Mouse (Mus musculus): ENCODE measurements around the gene Olfr1000.
"Not testable (repeated sequence)": the region's sequence is repeated elsewhere in the genome, so short reads cannot be mapped to it uniquely, and the experiment has no call there.

Gene Olfr1000

DNA sequence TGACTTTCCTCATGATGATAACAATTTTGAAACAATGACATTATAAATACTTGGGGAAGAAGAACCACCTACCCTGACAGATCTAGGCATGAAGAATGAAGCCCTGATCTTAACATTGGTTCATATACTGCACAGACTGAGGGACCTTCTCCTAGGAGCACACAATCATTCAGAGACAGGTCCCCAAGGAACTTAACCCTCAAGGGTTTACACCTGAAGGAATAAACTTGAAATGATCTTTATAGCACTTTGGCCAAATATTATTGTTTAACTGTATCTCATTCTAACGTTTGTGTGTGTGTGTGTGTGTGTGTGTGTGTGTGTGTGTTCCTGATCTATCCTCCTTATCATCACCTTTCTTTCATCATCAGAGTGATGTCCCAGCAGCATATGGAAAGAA is at the start of gene Olfr1000:
TSS of gene Olfr1000 (minus strand) at position 101 of the 400 bp plus-strand sequence.
- DNase-seq (ENCODE audit: low spot score in 2 of 2) = no peak

- DNase-seq (ENCODE audit: low spot score in 2 of 2) = no peak
Measured at GRCm38 (mm10) chr2:85650604-85651003, 38.9 kb upstream of the Olfr1000 start, which contains the start of gene Olfr1002. Gene Olfr1002 (minus strand): TSS chr2:85650704.

DNA sequence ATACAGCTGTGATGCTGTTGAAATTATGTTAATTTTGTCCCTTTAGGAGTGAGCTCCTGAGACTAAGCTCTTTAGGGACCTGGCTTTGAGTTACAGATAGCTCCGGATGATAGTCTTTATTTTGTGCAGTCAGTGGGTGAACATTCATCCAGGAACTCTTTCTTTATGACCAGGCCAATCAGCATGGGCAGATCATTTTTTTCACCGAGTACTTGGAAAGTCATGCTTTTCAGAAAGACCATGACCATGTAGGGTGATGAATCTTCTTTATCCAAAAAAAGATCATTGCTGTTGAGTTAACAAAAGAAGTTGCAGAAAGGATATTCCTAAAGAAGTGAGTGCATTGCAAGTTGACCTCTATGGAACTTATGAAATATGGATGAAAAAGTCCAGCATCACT is 23.1 kb downstream of the Olfr1000 start, which contains the start of gene Olfr998:
TSS of gene Olfr998 (plus strand) at position 301 of the 400 bp plus-strand sequence.
- DNase-seq (ENCODE audit: low spot score in 2 of 2) = not testable (repeated sequence)

DNA sequence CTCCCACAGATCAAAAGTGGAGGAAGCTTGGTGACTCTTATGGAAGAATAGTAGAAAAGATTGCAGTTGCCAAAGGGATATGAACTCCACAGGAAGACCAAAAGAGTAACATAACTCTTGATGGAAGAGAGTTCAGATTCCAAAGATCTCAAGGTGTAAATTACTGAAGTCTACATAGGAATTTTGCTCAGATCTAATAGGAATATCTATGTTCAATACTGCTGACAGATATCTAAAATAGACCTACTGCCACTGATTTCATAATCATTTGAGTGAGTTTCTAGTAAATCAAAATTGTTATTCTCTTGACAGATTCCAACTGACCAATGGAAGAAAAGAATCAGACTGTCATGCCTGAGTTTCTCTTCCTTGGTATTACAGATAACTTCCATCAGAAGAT is 32.8 kb downstream of the Olfr1000 start, which contains the start of gene Olfr996:
TSS of gene Olfr996 (plus strand) at position 301 of the 400 bp plus-strand sequence.
- DNase-seq (ENCODE audit: low spot score in 2 of 2) = no peak

DNA sequence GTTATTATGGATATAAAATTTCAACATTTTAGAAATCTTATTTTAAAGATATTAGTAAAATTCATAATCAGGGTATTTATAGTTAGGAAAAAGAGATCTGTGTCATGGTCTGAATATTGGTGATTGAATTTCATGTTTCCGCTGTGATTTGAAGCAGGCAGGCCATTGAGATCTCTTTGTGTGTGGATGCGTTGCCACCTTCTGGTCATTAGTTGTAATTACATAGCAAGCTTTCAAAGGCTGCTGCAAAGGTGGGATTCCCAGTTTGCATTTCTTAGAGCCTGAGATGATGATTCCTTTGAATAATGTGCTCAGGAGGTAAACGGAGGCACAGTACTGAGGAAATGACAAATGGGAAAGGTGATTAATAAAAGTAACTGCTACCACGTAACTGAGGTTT is 50.5 kb downstream of the Olfr1000 start:
- DNase-seq (ENCODE audit: low spot score in 2 of 2) = peak in 1 of 2 experiments; percentile 9

GRCm38 (mm10) chr2:85560226-85560625 is 51.5 kb downstream of the Olfr1000 start:
- DNase-seq (ENCODE audit: low spot score in 2 of 2) = no peak

Data from urinary bladder, postnatal 36 days (tissue).